Mouse (Mus musculus): Measurements from ENCODE around the gene Zfp275. TPM values are rescaled to one million over a fixed set of nuclear protein-coding genes. Genes with fewer than 3 reads are reported as not detected.

Gene Zfp275
- total RNA-seq, 2 experiments from 2014 or later, result 16.0 to 17.7 TPM

- DNase-seq (ENCODE audit: low spot score in 2 of 2), result no peak
Observed at GRCm38 (mm10) chrX:73401616-73402015, 59.2 kb downstream of the Zfp275 start.

Other genes starting within 250 kb of the Zfp275 start
- 1 to 10 TPM in 1 of 2 experiments, under 1 TPM in 1; 0.76 to 1.6 TPM for gene Xlr3a, start 245.5 kb upstream of the Zfp275 start, total RNA-seq (2021)
- gene Gm14685, start 225.6 kb upstream of the Zfp275 start, total RNA-seq (2021), result not detected
- not detected for gene Xlr5b, start 193.8 kb upstream of the Zfp275 start, total RNA-seq (2021)
- not detected for gene DXBay18, start 193.2 kb upstream of the Zfp275 start, total RNA-seq (2021)
- gene Spin2d, start 165.6 kb upstream of the Zfp275 start, total RNA-seq (2021), result not detected
- 10 to 100 TPM in 1 of 2 experiments, 1 to 10 TPM in 1; 5.5 to 15.4 TPM for gene Xlr3b, start 150.4 kb upstream of the Zfp275 start, total RNA-seq (2021)
- 1 to 10 TPM; 1.3 to 2.0 TPM for gene Xlr4b, start 128.3 kb upstream of the Zfp275 start, total RNA-seq (2021)
- gene F8a, start 114.3 kb upstream of the Zfp275 start, total RNA-seq (2021), result 1 to 10 TPM; 6.7 to 9.8 TPM
- gene Xlr4c, start 99.5 kb upstream of the Zfp275 start, total RNA-seq (2021), result 1 to 10 TPM in 1 of 2 experiments, under 1 TPM in 1; 0.23 to 1.8 TPM
- not detected for gene Xlr3c, start 77.2 kb upstream of the Zfp275 start, total RNA-seq (2021)
- under 1 TPM in 1 of 2 experiments, not detected in 1; 0.53 TPM for gene Xlr5a, start 49.6 kb upstream of the Zfp275 start, total RNA-seq (2021)
- not detected for gene Xlr5c, start 49.6 kb upstream of the Zfp275 start, total RNA-seq (2021)
- not detected for gene Gm45015, start 5.8 kb upstream of the Zfp275 start, total RNA-seq (2021)
- not detected for gene Gm18336, start 56.1 kb downstream of the Zfp275 start, total RNA-seq (2021)
- gene Zfp92, start 68.5 kb downstream of the Zfp275 start, total RNA-seq (2021), result under 1 TPM; 0.46 to 0.51 TPM
- not detected for gene Trex2, start 92.7 kb downstream of the Zfp275 start, total RNA-seq (2021)
- 10 to 100 TPM; 20.7 to 27.4 TPM for gene Haus7, start 116.4 kb downstream of the Zfp275 start, total RNA-seq (2021)
- 100 to 1,000 TPM; 221 to 292 TPM for gene Bgn, start 141.0 kb downstream of the Zfp275 start, total RNA-seq (2021)
- gene Atp2b3, start 160.5 kb downstream of the Zfp275 start, total RNA-seq (2021), result 10 to 100 TPM; 42.1 to 52.8 TPM